Mouse (Mus musculus) myocyte (in vitro differentiated cells): ENCODE data around the gene Prdx1.
A peak's percentile ranks its signal among the peaks of the same experiment; 100 is the strongest.

ENCODE experiments used
- MAX ChIP-seq: IDR thresholded peaks from one replicate; pipeline ENCODE4 v1.6.1; 2011; ENCODE audit warnings: low read depth, mild to moderate bottlenecking, control low read depth
- POLR2A ChIP-seq: IDR thresholded peaks from one replicate; pipeline ENCODE4 v1.6.1; 2011; ENCODE audit warnings: low read depth, mild to moderate bottlenecking, control low read depth, moderate library complexity; ENCODE audit not compliant: insufficient read length
- POLR2AphosphoS2 ChIP-seq: IDR thresholded peaks from one replicate; pipeline ENCODE4 v1.6.1; 2011; ENCODE audit warnings: low read depth, control low read depth; ENCODE audit not compliant: insufficient read length
- TCF12 ChIP-seq: IDR thresholded peaks from one replicate; pipeline ENCODE4 v1.6.1; 2011; ENCODE audit warnings: mild to moderate bottlenecking, control low read depth; ENCODE audit not compliant: poor library complexity, insufficient read depth, severe bottlenecking
- USF1 ChIP-seq: IDR thresholded peaks from one replicate; pipeline ENCODE4 v1.6.1; 2011; ENCODE audit warnings: low read depth, mild to moderate bottlenecking, control low read depth, moderate library complexity

- TF ChIP-seq POLR2A (peak; percentile 10), USF1 (no peak), MAX (no peak), TCF12 (no peak), POLR2AphosphoS2 (no peak)
Observed at GRCm38 (mm10) chr4:116707666-116708065, 22.3 kb downstream of the Prdx1 start.
